Mouse (Mus musculus): ENCODE measurements around the gene Zranb1.

The Zranb1 gene

GRCm38 (mm10) chr7:133035901-133036300 is 105.0 kb downstream of the Zranb1 start:
- DNase-seq (ENCODE audit: low spot score in 2 of 2), result no peak
